Mouse (Mus musculus) CD4-positive, CD25-positive, alpha-beta regulatory T cell, adult 2 months (primary cell): Measurements from ENCODE around the gene Plpp7.

Source experiments
- DNase-seq: peaks from one replicate; pipeline ENCODE4 v3.0.0-alpha.2; 2012; ENCODE audit warnings: low read depth, low spot score

Plpp7 gene

DNA sequence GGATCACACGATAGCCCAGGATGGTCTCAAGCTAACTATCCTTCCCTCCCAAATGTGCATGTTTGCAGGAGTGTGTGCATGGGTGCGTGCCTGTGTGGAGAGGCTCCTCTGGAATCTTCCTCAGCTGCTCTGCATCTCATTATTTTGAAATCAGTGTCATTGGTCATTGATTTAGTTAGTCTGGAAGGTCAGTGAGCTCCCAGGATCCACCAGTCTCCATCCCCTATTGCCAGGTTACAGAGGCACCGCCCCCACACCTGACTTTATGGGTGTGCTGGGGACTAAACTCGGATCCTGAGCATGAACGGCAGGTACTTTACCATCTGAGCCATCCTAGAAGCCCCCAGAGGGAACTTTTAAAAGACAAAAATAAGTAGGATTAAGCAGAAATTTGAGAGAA, 7.6 kb downstream of the Plpp7 start:
- no peak for DNase-seq

DNA sequence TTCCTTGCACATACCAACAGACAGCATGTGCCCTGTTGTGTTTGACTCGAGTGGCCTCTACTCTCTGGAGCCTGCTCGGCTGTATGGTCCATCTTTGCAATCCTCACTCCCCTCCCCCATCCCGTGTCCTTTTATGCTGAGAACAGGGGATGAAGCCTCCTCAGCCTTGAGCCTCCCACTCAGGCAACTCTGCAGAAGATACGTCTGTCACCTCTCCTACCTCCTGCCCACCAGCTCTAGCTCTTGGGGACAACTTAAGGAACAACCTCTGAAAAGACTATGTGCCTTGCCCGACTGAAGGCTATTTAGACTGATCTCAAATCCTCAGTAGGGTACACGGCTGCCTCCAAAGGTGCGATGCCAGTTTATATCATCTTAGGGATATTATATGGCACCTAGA, 8.2 kb downstream of the Plpp7 start:
- DNase-seq, result no peak

DNA sequence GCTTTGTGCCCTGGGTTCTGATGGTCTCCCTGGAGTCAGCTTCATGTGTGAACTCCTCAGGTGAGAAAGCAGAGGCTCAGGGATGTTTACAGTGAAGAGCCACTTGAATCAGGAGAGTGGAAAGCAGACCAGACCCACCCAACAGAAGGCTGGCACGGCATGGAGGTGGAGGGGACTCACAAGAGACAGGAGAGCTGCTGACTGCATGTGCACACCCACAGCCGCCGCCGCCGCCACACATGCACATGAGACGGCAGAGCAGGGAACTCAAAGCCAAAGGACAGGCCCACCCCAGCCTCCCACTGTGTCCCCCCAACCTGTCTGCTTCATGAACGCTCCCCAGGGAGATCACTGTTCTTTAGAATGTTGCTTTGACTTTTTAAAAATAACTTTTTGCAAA, 8.8 kb downstream of the Plpp7 start:
- DNase-seq, result no peak

DNA sequence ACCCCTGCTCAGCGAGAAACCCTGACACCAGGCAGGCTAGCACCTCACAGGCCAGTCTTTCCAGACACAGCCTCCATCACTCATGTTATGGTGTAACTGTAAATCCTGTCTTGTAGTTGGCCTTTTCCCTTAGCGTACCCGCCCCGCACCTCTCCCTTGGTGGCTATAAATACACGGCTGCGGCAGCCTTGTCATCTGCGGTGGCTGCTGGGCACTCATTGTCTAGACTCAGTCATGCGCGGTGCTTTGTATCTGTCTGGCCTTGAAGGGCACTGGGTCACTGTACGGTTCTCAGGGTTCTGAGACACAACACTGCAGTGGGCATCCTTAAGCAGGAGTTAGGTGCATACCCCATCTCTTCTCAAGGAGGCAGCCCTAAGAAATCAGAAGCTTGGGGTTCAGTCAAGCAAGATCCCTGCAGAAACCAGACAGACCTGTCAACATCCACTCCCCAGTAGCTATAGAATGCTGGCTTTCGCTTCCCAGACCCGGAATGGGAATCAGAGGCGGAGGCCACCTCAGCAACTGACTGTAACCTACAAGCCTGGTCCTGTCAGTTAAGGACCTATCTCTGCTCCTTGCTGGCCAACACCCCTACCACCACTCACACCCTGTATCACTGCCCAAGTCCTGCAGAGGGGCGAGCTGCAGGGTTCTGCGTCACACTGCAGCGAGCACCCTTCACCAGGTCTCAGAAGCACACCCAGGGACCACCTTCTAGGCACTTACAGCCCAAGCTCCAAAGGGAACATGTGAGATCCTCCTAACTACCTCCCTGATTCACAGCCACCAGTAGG, 10.0 kb downstream of the Plpp7 start:
- no peak for DNase-seq

DNA sequence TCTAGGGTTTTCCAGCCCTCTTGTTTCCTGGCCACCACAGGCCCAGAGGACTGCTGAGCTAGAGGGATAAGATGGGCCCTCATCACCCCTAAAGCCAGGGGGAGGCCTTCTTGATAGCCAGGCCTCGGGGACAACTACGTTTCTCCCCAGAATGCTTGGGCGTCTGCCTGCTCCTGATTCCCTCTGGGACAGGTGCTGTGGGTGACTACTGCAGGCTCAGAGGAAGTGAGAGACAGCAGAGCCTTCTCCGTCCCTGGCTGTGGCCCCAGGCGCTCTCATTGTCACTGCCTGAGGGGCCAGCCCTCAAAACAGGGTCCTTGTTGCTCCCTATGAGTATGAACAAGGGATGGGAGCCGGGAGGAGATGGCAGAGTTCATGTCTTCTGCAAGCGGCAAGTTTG, 10.6 kb downstream of the Plpp7 start:
- no peak for DNase-seq

DNA sequence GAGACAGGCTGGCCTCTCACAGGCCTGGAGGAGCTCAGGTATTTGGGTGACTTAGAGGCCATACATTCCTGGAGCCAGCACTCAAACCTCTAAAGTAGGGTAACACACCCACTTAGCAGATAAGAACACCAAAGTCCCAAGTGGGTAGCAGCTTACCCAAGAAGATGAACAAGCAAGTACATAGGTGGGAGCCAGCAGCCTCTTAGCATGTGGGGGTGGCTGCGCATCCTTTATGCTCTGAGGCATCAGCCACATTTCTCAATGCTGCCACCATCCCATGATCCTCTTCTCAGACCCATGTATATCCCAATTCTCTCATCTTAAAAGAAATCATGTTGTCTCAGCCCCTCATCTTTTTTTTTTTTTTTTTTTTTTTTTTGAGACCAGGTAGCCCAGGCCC, 15.9 kb downstream of the Plpp7 start:
- no peak for DNase-seq

DNA sequence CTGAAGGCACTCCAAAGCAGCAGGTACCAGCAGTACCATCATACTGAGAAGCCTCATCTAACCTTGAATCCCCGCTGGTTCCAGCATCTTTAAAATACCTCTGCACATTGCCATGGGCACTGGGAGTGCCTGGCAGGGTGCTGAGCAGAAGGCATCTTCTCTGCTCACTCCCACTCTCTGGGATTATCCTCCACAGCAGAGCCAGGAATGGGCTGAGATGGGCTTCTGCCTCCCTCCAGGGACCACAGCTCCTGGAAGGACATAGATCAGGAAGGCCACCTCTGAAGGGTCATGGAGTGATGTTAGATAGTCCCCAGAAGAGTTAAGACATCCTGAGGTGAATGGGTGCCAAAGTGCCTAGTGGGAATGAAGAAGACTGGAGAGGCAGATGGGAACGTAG, 17.2 kb downstream of the Plpp7 start:
- no peak for DNase-seq

DNA sequence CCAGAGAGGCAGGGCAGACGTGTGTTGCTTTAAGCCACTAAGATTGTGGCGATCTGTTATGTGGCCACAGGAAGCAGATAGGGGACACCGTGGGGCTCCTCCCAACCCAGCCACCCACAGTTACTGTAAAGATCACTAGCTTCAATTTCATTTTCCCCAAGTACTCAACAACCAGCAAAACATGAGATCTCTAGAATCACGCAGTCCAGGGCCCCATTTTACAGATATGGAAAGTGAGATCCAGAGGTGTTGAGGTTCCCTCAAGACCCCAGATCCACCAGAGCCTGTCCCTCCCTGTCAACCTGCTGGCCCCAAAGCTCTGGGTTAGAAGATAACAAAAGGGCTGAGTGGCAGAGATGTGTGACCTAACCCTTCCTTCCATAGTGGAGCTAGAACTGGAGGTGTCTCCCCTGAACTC, 20.5 kb downstream of the Plpp7 start:
- no peak for DNase-seq

DNA sequence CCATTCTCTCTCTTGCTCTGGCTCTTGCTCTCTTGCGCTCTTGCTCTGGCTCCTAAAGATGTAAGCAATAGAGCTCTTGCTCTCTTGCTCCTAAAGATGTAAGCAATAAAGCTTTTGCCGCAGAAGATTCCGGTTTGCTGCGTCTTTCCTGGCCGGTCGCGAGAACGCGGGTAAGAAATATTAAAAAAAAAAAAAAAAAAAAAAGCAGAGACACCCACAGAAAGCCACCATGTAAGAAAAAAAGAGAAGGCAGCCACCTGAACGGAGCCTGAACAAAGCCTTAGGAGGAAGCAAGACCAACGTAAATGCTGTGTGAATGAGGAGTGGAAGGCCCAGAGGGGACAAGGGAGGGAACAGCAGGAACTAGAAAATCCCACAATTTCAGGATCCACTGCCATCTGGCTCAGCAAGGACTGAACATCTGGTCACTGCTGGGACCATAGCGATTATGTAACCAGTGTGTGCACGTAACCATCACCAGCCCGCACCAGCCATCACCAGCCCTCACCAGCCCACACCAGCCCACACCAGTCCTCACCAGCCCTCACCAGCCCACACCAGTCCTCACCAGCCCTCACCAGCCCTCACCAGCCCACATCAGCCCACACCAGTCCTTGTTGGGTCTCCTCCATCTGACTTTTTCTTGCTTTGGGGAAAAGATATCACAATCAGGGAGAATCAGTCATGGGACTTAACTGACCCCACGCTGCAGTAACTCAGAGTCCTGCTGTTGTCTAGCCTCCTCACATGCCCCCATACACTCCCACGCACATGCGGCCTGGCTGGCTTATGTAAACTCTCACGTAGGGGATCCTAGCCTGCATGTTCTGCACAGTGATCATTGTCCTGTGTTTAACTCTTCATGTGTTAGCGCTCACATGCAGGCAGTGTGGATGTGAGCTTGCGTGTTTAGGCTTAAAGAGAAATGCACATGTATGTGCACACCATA, 24.7 kb downstream of the Plpp7 start:
- no peak for DNase-seq

DNA sequence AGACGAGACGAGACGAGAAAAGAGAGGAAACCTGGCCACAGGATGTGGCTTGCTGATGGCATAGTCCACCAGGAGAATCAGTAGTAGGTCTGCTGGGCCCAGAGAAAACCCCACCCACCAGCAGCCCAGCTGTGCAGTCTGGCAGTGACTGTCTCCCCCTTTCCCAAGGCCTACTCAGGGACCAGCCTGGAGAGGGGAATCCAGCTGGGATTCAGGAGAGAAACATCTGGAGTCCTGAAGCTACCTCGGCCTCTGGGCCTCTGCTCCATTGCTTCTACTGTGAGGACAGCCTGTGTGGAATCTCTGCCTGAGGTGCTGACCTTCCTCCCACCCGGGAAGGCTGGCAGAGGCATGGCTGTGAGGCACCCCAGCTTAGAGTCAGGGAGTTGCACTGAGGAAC, 25.8 kb downstream of the Plpp7 start:
- peak; percentile 67 for DNase-seq

DNA sequence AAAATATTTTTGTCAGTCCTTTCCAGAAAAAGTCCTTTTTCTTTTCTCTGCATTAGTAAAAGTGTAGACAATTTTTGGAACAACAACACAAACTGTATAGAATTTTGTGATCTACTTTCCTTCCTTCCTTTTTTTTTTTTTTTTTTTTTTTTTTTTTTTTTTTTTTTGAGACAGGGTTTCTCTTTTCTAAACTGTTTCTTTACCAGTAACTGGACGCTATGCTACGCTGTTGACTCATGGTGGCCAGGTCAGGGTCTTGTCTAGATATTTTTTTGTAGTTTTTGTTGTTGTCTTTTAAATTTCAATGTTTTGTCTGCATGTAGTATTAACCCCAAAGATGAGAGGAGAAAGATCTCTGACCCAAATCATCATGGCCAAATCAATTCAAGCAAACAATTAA, 26.5 kb downstream of the Plpp7 start:
- DNase-seq, result no peak

DNA sequence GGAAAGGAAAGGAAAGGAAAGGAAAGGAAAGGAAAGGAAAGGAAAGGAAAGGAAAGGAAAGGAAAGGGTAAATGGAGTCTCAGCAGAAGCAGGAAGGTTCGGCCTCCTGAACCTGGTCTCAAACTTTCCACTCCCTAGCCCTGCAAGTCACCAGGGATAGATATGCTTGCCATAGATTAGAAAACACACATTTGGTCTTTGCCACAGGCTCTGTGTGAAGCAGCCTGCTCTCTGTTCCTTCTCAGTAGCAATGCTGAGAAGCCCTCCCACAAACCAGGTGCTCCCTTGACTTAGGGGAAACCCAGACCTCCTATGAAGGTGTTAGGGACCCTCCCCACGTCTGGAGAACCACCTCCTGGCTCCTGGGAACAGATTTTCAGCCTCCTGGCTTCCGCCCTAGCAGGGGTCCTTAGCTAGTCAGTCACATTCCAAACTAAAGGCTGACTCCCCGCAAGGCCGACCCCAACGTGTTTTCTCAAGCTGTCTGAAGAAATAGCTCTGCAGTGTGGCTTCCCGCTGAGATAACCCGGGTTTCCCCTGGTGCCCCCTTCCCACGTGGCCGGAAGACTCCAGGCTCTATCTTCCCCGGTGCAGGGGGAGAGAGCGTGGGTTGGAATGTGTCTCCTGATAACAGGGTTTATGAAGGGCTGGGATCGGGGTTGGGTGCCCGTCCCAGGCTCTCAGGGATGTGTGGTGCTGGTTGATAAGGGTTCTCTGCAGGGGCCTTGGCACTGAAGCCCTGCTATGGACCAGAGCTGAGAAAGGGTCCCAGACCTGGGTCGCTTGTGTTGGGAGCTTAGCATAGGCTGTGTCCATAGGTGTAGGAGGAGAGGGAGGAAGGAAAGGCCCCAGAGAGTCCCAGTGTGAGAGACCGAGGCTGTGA, 32.6 kb downstream of the Plpp7 start:
- no peak for DNase-seq

DNA sequence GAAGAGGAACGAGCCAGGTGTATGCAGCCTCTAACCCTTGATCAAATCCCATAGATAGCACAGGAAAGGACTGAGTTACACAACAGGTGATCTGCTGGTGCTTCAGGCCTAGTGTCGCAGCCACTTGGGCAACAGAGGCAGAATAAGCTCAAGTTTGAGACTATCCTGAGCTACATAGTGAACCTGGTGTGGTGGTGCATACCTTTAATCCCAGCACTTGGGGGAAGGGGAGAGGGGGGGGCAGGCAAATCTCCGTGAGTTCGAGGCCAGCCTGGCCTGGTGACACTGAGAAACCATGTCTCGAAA, 33.2 kb downstream of the Plpp7 start:
- DNase-seq, result no peak

DNA sequence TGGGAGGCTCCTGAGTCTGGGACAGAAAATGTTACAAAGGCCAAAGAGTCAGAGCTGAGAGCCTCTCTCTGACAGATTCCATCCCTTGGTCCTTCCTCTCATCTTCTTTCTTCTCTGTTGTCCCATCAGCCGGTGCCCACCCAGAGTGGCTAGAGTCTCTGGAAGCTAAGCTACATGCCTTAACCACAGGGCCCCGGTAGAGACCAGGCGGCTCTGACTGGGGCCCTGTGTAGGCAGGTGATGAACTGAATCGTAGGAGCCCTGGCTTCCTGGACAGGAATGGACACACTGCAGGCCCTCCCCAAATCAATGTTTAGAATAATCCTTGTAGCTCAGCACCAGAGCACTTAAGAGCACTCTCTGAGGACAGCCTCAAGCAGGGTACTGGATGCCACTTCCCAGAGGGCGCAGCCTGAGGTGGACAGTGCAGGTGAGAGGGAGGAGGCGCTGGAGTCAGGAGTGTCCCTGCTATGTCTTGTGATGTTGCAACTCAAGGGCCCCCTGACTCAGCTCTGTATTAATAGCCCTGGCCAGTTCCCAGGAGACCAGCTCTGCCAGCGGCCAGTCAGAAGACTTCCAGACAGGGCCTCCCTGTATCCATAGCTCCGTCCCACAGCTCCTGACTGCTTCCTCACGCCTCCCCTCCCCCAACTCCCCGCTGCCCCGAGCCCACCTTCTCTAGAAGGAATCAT, 34.2 kb downstream of the Plpp7 start:
- no peak for DNase-seq

DNA sequence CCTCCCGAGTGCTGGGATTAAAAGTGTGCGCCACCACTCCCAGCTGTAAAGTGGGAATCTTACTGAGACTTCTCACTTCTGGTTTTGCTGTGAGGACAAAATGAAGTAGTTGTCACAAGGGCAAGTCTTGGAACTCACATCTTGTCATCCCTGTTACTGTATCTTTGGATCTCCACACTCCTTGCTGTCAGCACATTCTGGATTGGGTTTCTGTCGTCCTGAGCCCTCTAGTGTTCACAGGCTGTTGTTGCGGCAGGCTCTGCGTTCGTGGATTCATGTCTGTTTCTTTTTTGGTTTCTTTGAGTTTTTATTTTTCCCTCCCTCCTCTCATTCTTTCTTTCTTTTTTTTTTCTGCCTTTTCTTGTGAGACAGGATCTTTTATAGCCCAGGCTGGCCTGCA, 35.1 kb downstream of the Plpp7 start:
- peak; percentile 79 for DNase-seq

DNA sequence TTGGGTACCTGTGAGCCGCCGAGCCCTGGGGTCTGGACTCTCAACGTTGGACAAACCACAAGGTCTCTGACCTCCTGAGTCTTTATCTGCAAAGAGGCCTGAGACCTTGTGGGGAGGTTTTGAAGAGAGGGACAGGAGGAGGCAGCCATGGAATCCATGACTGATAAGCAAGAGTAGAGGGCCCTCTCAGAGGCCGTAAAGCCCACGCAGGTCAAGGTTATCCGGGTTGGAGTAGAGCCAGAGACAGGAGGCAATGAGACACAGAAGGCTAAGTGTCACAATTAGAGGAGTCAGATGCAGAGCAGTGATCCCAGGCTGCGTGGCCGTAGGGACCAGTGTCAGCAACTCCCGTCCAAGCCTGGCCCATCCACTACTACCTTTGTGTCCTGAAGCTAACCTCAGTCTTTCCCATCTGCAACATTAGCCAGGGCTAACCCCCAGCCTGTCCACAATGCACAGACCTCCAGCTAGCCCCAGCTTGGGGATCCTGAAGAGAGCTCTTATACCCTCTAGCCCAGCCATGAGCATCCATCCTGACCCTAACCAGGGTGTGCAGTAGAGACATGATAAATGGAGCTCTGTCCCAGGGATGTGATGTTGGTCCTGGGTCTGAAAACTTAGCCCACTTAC, 36.0 kb downstream of the Plpp7 start:
- DNase-seq, result no peak

DNA sequence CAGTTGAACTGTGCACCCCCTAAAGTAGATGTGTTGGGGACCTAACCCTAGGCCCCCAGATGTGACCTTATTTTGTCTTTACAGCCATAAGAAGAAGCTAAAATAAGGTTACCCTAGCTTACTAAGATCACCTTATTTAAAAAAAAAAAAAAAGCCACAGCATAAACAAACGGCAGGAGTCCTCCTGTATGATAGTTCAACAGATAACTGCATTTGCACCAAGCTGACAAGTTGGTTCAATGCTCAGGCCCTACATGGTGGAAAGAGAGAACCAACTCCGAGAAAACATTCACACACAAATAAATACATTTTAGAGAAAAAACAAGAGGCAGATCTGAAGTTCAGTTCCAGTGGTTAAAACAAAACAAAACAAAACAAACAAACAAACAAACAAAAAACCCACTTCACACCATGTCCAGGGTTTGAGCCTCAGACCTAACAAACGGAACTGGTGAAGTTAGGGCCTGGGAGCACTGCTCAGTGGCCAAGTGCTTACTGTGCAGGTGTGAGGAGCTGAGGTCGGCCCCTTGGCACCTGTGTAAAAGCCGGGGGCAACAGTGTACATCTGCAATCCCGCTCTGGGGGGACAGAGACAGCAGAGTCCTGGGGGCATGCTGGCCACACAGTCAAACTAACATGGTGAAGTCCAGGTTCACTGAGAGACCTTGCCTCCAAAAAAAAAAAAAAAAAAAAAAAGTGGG, 36.7 kb downstream of the Plpp7 start:
- DNase-seq, result no peak

DNA sequence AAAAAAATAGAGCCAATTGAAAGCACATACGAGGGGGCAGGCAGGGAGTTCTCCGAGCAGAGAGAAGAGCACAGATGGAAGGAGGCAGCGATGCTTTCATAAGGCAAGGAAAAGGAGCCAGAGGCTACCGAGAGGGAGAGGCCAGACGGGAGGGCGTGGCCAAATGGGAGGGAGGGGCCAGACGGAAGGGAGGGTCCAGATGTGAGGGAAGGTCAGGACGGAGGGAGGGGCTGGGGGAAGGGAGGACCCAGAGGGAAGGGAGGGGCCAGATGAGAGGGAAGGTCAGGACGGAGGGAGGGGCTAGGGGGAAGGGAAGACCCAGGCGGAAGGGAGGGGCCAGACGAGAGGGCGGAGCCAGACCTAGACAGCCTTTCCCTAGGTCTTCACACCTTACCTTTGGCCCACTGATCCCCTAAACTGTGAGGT, 37.3 kb downstream of the Plpp7 start:
- DNase-seq, result peak; percentile 61

DNA sequence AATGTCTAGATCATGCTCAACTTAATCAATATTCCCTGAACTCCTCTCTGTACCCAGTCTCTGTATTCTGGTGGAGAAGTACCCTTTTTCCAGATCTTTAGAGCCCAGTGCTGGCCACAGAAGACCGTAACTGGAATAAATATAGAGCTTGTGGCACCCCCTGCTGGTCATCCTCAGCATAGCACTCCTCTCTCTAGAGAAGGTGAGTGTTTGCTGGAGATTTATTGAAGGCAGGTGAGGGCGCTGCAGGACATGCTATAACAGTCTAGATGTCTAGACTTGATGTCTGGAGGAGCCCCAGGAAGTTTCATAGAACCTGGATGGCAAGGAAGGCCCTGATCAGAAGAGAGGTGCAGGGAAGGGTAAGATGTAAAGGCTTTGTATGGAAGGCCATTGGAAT, 38.7 kb downstream of the Plpp7 start:
- DNase-seq, result peak; percentile 93

DNA sequence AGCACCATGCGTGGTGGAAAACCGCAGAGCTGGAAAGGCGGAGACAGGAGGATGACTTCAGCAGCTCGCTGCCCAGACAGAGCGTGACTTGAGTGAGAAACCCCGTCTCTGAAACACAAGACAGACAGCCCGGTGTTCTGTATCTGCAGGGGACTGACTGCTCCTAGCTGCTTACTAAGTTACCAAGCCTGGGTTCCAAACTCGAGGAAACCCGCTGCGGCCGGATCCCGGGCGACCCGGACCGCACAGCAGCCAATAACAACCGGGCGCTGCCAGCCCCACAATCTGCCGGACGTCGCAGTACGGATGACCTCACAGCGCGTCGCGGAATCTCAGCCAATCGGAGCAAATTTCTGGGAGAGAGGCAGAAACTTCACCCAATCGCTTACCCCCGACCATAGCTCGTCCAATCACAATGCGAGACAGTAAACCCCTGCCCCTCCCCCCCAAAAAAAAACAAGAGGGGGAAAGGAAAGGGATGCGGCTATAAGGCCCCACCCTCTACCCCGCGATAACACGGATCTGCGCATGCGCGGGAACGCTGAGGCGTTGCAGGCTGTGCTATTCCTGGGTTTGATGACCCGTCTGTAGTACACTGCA, 42.4 kb downstream of the Plpp7 start:
- DNase-seq, result peak; percentile 98
